Mouse (Mus musculus) CH12.LX (cell line): ENCODE results near the gene Afg1l. TPM values are rescaled to one million over a fixed set of nuclear protein-coding genes. Genes with fewer than 3 reads are reported as not detected.

Experiments
- DNase-seq: peaks from one replicate; pipeline ENCODE4 v3.0.0-alpha.2; 2013; ENCODE audit errors: extremely low read depth
- H3K27ac ChIP-seq: 2 replicates; pipeline ENCODE4 v1.5.1; 2012; ENCODE audit warnings: low read depth, mild to moderate bottlenecking, control low read depth, moderate library complexity; ENCODE audit not compliant: insufficient read depth
- H3K27me3 ChIP-seq: replicated peaks from 2 replicates; pipeline ENCODE3; 2012; ENCODE audit warnings: inconsistent platforms
- H3K36me3 ChIP-seq, 2 experiments: replicated peaks in 1 of 2; 2 replicates each; pipeline versions ENCODE3 to v1.6.1; 2012; ENCODE audit warnings: inconsistent platforms in 1 of 2, low read length in 1 of 2, mild to moderate bottlenecking in 1 of 2, mixed read lengths in 1 of 2, moderate library complexity in 1 of 2; ENCODE audit not compliant: control insufficient read depth in 1 of 2, insufficient read depth in 1 of 2
- H3K4me1 ChIP-seq, 2 experiments: 2 replicates each; pipeline ENCODE4 v1.6.1; 2012; ENCODE audit warnings: inconsistent platforms in 1 of 2, moderate library complexity in 1 of 2; ENCODE audit not compliant: insufficient read depth in 2 of 2, control insufficient read depth in 1 of 2
- H3K4me2 ChIP-seq: 2 replicates; pipeline ENCODE4 v1.6.1; 2012; ENCODE audit warnings: low read depth, mild to moderate bottlenecking, control low read depth; ENCODE audit not compliant: poor library complexity, insufficient read depth, severe bottlenecking
- H3K4me3 ChIP-seq, 3 experiments: fragments of 150-350 bp in 1 of 3; sonication (generic) in 1 of 3; replicated peaks in 1 of 3; 2 replicates each; pipeline versions ENCODE3 to v1.5.1; 2011 to 2012; ENCODE audit warnings: low read depth in 2 of 3, low read length in 2 of 3, mild to moderate bottlenecking in 2 of 3, moderate library complexity in 2 of 3, control low read depth in 1 of 3, improper control_type of control experiment in 1 of 3, inconsistent platforms in 1 of 3, mixed read lengths in 1 of 3; ENCODE audit not compliant: poor library complexity in 1 of 3
- H3K79me2 ChIP-seq: replicated peaks from 2 replicates; pipeline ENCODE4 v1.6.1; 2012; ENCODE audit warnings: mild to moderate bottlenecking, moderate library complexity; ENCODE audit not compliant: control insufficient read depth, poor library complexity, insufficient read depth, severe bottlenecking; ENCODE audit errors: extremely low read depth
- H3K9ac ChIP-seq: 2 replicates; pipeline ENCODE4 v1.6.1; 2012; ENCODE audit warnings: low read depth, mild to moderate bottlenecking, control low read depth, moderate library complexity; ENCODE audit not compliant: insufficient read depth
- H3K9me3 ChIP-seq: replicated peaks from 2 replicates; pipeline ENCODE3; 2012; ENCODE audit warnings: low read length, inconsistent platforms, mixed read lengths
- BHLHE40 ChIP-seq: IDR thresholded peaks from 2 replicates; pipeline ENCODE4 v1.6.1; 2011; ENCODE audit warnings: mild to moderate bottlenecking, low read depth, low read length, improper control_type of control experiment
- CHD1 ChIP-seq: IDR thresholded peaks from 2 replicates; pipeline ENCODE4 v1.6.1; 2012; ENCODE audit warnings: low read depth, low read length, improper control_type of control experiment, inconsistent platforms
- CTCF ChIP-seq, 2 experiments: IDR thresholded peaks in 1 of 2; conservative IDR thresholded peaks in 1 of 2; 2 replicates each; pipeline ENCODE4 v1.5.1; 2011 to 2012; ENCODE audit warnings: low read depth in 2 of 2, low read length in 2 of 2, improper control_type of control experiment in 1 of 2, inconsistent platforms in 1 of 2, mild to moderate bottlenecking in 1 of 2, moderate library complexity in 1 of 2
- GABPA ChIP-seq: IDR thresholded peaks from 2 replicates; pipeline ENCODE4 v1.6.1; 2012; ENCODE audit warnings: low read depth, low read length, improper control_type of control experiment, inconsistent platforms; ENCODE audit not compliant: insufficient replicate concordance
- HCFC1 ChIP-seq: IDR thresholded peaks from 2 replicates; pipeline ENCODE4 v1.6.1; 2012; ENCODE audit warnings: low read depth, mild to moderate bottlenecking, inconsistent platforms, low read length, improper control_type of control experiment
- IRF4 ChIP-seq: IDR thresholded peaks from 2 replicates; pipeline ENCODE4 v1.6.1; 2014; ENCODE audit warnings: low read depth, mild to moderate bottlenecking, inconsistent platforms, low read length, improper control_type of control experiment
- JUN ChIP-seq: IDR thresholded peaks from 2 replicates; pipeline ENCODE4 v1.6.1; 2011; ENCODE audit warnings: low read depth, mild to moderate bottlenecking, low read length, improper control_type of control experiment, moderate library complexity; ENCODE audit not compliant: insufficient read depth
- MAFK ChIP-seq: IDR thresholded peaks from 2 replicates; pipeline ENCODE4 v1.6.1; 2011; ENCODE audit warnings: low read length, improper control_type of control experiment; ENCODE audit not compliant: insufficient replicate concordance
- MAX ChIP-seq: IDR thresholded peaks from 2 replicates; pipeline ENCODE4 v1.6.1; 2011; ENCODE audit warnings: low read length, improper control_type of control experiment
- MEF2A ChIP-seq: IDR thresholded peaks from 2 replicates; pipeline ENCODE4 v1.6.1; 2014; ENCODE audit warnings: low read depth, mild to moderate bottlenecking, inconsistent platforms, low read length, improper control_type of control experiment, borderline replicate concordance
- MXI1 ChIP-seq: IDR thresholded peaks from 2 replicates; pipeline ENCODE4 v1.6.1; 2011; ENCODE audit warnings: mild to moderate bottlenecking, low read depth, low read length, improper control_type of control experiment
- MYC ChIP-seq: IDR thresholded peaks from 2 replicates; pipeline ENCODE4 v1.6.1; 2011; ENCODE audit warnings: low read depth, mild to moderate bottlenecking, improper control_type of control experiment, low read length
- PAX5 ChIP-seq: IDR thresholded peaks from 2 replicates; pipeline ENCODE4 v1.6.1; 2012; ENCODE audit warnings: low read length, inconsistent platforms, mixed read lengths
- RAD21 ChIP-seq: IDR thresholded peaks from 2 replicates; pipeline ENCODE4 v1.6.1; 2011; ENCODE audit warnings: low read depth, mild to moderate bottlenecking, low read length, improper control_type of control experiment, moderate library complexity
- SMC3 ChIP-seq: IDR thresholded peaks from 2 replicates; pipeline ENCODE4 v1.6.1; 2011; ENCODE audit warnings: low read depth, low read length, improper control_type of control experiment
- TCF12 ChIP-seq: IDR thresholded peaks from 2 replicates; pipeline ENCODE4 v1.6.1; 2014; ENCODE audit warnings: low read depth, mild to moderate bottlenecking, inconsistent platforms, low read length, improper control_type of control experiment
- UBTF ChIP-seq: IDR thresholded peaks from 2 replicates; pipeline ENCODE4 v1.6.1; 2012; ENCODE audit warnings: low read depth, mild to moderate bottlenecking, inconsistent platforms, low read length, improper control_type of control experiment, moderate library complexity
- ZMIZ1 ChIP-seq: IDR thresholded peaks from 2 replicates; pipeline ENCODE4 v1.6.1; 2012; ENCODE audit warnings: low read depth, mild to moderate bottlenecking, inconsistent platforms, low read length, improper control_type of control experiment
- dilution Hi-C: fragments of 300-500 bp; cut with MboI; formaldehyde crosslinking; loops from 2 replicates; pipeline ENCODE4 v1.14.3; 2020; ENCODE audit warnings: low sequenced_read_pairs; ENCODE audit not compliant: extremely low pct_unique_long_range_greater_than_20kb, extremely low pct_ligation_motif_present
- in situ Hi-C: fragments of 300-500 bp; cut with MboI; formaldehyde crosslinking; loops from 3 replicates; pipeline ENCODE4 v1.14.3; 2019; ENCODE audit warnings: low sequenced_read_pairs, low pct_ligation_motif_present, low pct_unique_long_range_greater_than_20kb, mixed read lengths
- polyA plus RNA-seq: library from polyadenylated mRNA; unstranded; fragments of >175 nt; gene quantifications from 2 replicates; pipeline ENCODE4 v1.2.1, GENCODE M21; 2012; ENCODE audit warnings: low read depth; ENCODE audit not compliant: insufficient read length
- total RNA-seq, 2 experiments: library from RNA; depleted of rRNA; stranded (reverse); fragments of 300-350 nt in 1 of 2; fragments of >200 nt in 1 of 2; gene quantifications; 2 replicates each; pipeline ENCODE4 v1.2.3; 2012 to 2014

Afg1l gene
- total and polyA plus RNA-seq, 3 experiments: 3.1 to 6.9 (median 4.5) TPM

- TF ChIP-seq BHLHE40 (no peak), MAFK (no peak), PAX5 (no peak), MEF2A (no peak), RAD21 (no peak)
- TF ChIP-seq, all 38 proteins: peak for 0
- H3K27me3 ChIP-seq: no peaks in the 10 kb centered on the region
- H3K4me3 ChIP-seq: no peak overlapping the region
- H3K9me3 ChIP-seq: no peaks in the 10 kb centered on the region
- in situ Hi-C loops (no loop called here), dilution Hi-C loops (no loop called here)
- DNase-seq: no peak
- peaks cover 0 to 3% of the 10 kb centered on the region in 2 experiments; a peak in 1 of 4 replicates for H3K4me1 ChIP-seq
- no peak overlapping the region for H3K9ac ChIP-seq
- no peaks in the 10 kb centered on the region for H3K79me2 ChIP-seq
- no peak overlapping the region for H3K4me2 ChIP-seq
- H3K27ac ChIP-seq: no peak overlapping the region
- peaks cover 0 to 6% of the 10 kb centered on the region in 2 experiments for H3K36me3 ChIP-seq
Measured at GRCm38 (mm10) chr10:42364216-42364615, 114.1 kb downstream of the Afg1l start.

- DNase-seq: peak; percentile 25
- in situ Hi-C loops (no loop called here), dilution Hi-C loops (no loop called here)
- Histone ChIP-seq H3K36me3 (peaks cover 5 to 23% of the 10 kb centered on the region in 2 experiments), H3K9me3 (no peaks in the 10 kb centered on the region), H3K4me1 (peaks cover 0 to 3% of the 10 kb centered on the region in 2 experiments; a peak in 1 of 4 replicates), H3K4me2 (no peak overlapping the region), H3K79me2 (no peaks in the 10 kb centered on the region), H3K27me3 (no peaks in the 10 kb centered on the region), H3K9ac (no peak overlapping the region)
- TF ChIP-seq CTCF (conservative IDR thresholded peaks at IDR 0.05 in 1 of 2, IDR thresholded peaks at IDR 0.05 in 1 of 2; ENCODE audit: low read depth in 2 of 2, low read length in 2 of 2) (peak; percentile 58 to 59; a peak in 3 of 4 replicates), IRF4 (no peak), SMC3 (peak; percentile 38)
- TF ChIP-seq, all 38 proteins: peak for 2
- Histone ChIP-seq H3K4me3 (no peak overlapping the region), H3K27ac (no peak overlapping the region)
Measured at GRCm38 (mm10) chr10:42355980-42356379, 122.4 kb downstream of the Afg1l start.

GRCm38 (mm10) chr10:42347986-42348385 is 130.4 kb downstream of the Afg1l start:
- no peaks in the 10 kb centered on the region for H3K9me3 ChIP-seq
- peaks cover 0 to 24% of the 10 kb centered on the region in 2 experiments for H3K36me3 ChIP-seq
- no peak overlapping the region for H3K9ac ChIP-seq
- H3K27me3 ChIP-seq: no peaks in the 10 kb centered on the region
- no peaks in the 10 kb centered on the region for H3K79me2 ChIP-seq
- no peak overlapping the region for H3K27ac ChIP-seq
- no peak for DNase-seq
- no peak overlapping the region for H3K4me3 ChIP-seq
- TF ChIP-seq GABPA (no peak), TCF12 (no peak), JUN (no peak), ZMIZ1 (no peak), UBTF (no peak), HCFC1 (no peak), MXI1 (no peak), MAX (no peak), CHD1 (no peak), BHLHE40 (no peak), MYC (no peak)
- TF ChIP-seq, all 38 proteins: peak for 0
- dilution Hi-C loops: no loop called here
- Histone ChIP-seq H3K4me2 (no peak overlapping the region), H3K4me1 (no peaks in the 10 kb centered on the region)
- in situ Hi-C loops: no loop called here
